Mouse (Mus musculus): ENCODE measurements around the gene Zmynd19. TPM values are rescaled to one million over a fixed set of nuclear protein-coding genes. Genes with fewer than 3 reads are reported as not detected.
"Not testable (repeated sequence)": the region's sequence is repeated elsewhere in the genome, so short reads cannot be mapped to it uniquely, and the experiment has no call there.

Zmynd19 gene
- polyA plus RNA-seq, 1 experiment from 2014 or later: 17.6 TPM

GRCm38 (mm10) chr2:24923561-24923960 is 26.0 kb upstream of the Zmynd19 start:
- Histone ChIP-seq H3K9me3 (no peaks in the 10 kb centered on the region), H3K4me2 (replicated peaks) (no peak overlapping the region), H3K36me3 (no peaks in the 10 kb centered on the region), H3K9ac (no peak overlapping the region), H3K4me3 (no peak overlapping the region), H3K27me3 (no peaks in the 10 kb centered on the region), H3K27ac (no peak overlapping the region), H3K4me1 (no peaks in the 10 kb centered on the region)
- ATAC-seq (ENCODE audit: low FRiP score, low read depth): no peak
- 64% methylated on average over 2 of the region's 2 CpGs for WGBS

DNA sequence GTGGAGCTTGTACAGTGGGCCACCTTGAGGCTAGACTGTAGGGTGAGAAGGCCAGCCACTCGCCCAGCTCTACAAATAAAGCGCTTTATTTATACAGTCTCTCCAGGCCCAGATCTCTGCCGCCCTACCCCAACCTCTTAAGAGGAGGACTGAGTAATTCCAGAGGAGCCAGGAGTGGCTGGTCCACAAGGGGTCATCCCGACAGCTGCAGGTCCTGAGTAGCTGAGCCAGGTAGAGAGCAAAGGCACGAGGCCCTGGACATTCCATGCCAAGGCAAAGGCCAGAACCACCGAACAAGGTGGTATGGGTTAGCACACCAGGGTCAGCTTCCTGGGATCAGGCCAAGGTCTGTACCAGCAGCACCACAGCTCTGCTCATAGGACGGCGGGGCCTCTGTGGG is 24.3 kb upstream of the Zmynd19 start:
- H3K27ac ChIP-seq: no peak overlapping the region
- H3K9me3 ChIP-seq: no peaks in the 10 kb centered on the region
- no peak overlapping the region for H3K9ac ChIP-seq
- peaks cover 4% of the 10 kb centered on the region; the same call in 1 of the 2 replicates for H3K27me3 ChIP-seq
- H3K4me3 ChIP-seq: no peak overlapping the region
- H3K36me3 ChIP-seq: no peaks in the 10 kb centered on the region
- H3K4me2 ChIP-seq (replicated peaks): no peak overlapping the region
- WGBS: 83% methylated on average over 8 of the region's 8 CpGs
- H3K4me1 ChIP-seq: no peaks in the 10 kb centered on the region
- no peak for ATAC-seq (ENCODE audit: low FRiP score, low read depth)

DNA sequence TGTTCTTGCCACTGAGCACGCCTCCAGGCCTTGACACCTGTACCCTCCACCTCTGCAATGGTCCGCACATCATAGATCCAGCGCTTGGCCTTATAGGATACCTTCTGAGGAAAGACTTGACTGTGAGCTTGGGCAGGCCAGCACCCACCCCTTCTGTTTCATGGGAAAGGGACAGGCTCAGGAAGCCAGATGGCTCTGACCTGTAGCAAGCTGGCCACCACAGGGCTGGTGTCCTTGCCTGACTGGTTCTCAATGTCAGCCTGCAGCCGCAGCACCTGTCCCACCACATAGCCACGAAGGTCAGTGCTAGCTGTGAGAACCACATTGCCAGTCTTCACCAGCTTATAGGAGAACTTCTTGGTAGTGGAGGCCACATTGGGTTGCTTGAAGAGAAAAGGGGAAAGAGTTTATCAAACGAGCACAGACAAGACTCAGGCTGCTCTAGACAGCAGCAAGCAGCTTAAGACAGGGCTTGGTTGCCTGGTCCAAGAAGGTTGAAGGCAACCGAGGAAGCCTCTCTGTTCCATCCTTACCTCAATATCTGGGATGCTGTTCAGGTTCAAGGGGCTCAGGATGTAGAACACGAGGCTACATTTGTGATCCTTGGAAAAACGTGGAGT is 23.1 kb upstream of the Zmynd19 start:
- H3K27me3 ChIP-seq: peaks cover 4% of the 10 kb centered on the region; the same call in 1 of the 2 replicates
- no peaks in the 10 kb centered on the region for H3K4me1 ChIP-seq
- H3K27ac ChIP-seq: no peak overlapping the region
- no peak for ATAC-seq (ENCODE audit: low FRiP score, low read depth)
- H3K4me2 ChIP-seq (replicated peaks): no peak overlapping the region
- H3K9ac ChIP-seq: no peak overlapping the region
- H3K4me3 ChIP-seq: no peak overlapping the region
- 80% methylated on average over 9 of the region's 9 CpGs for WGBS
- H3K9me3 ChIP-seq: no peaks in the 10 kb centered on the region
- no peaks in the 10 kb centered on the region for H3K36me3 ChIP-seq

- H3K4me3 ChIP-seq: no peak overlapping the region
- H3K27me3 ChIP-seq: peaks cover 4% of the 10 kb centered on the region; the same call in 1 of the 2 replicates
- H3K4me2 ChIP-seq (replicated peaks): no peak overlapping the region
- no peaks in the 10 kb centered on the region for H3K9me3 ChIP-seq
- WGBS: 69% methylated on average over 7 of the region's 7 CpGs
- no peak overlapping the region for H3K9ac ChIP-seq
- ATAC-seq (ENCODE audit: low FRiP score, low read depth): no peak
- no peaks in the 10 kb centered on the region for H3K36me3 ChIP-seq
- no peaks in the 10 kb centered on the region for H3K4me1 ChIP-seq
- no peak overlapping the region for H3K27ac ChIP-seq
These were observed 22.6 kb upstream of the Zmynd19 start for GRCm38 (mm10) chr2:24926965-24927358.

DNA sequence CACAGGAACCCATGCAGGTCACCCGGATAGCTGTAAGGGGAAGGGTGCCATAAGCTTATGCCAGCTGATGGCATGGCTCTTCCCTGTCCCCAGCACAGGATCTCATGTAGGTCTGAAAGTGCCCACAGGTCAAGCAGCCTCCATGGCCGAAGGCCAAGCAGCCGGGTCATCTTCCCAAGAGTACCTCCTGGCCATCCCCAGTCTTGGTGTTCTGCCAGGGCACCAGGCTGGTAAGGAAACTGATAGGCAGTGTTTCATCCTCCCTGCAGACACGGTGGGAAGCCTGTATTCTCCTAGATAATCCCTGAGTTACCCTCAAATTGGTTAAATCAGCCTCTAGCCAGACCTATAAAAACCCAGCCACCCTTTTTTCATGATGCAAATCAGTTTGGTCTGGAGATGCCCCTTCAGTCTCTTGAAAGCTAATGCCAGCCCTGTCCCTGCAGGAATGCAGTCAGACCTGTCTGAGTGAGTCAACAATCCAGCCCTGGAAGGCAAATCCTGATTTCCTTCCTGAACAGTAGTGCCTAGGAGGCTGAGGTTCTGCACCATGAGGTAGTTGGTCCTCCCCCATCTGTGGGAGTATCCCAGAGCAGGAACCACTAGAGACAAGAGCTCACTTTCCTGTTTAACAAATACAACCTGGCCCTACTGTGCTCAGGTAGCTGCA is 21.6 kb upstream of the Zmynd19 start:
- no peak for ATAC-seq (ENCODE audit: low FRiP score, low read depth)
- Histone ChIP-seq H3K36me3 (no peaks in the 10 kb centered on the region), H3K27me3 (peaks cover 4% of the 10 kb centered on the region; the same call in 1 of the 2 replicates), H3K4me2 (replicated peaks) (no peak overlapping the region), H3K9me3 (no peaks in the 10 kb centered on the region), H3K4me3 (no peak overlapping the region), H3K4me1 (no peaks in the 10 kb centered on the region), H3K27ac (no peak overlapping the region), H3K9ac (no peak overlapping the region)
- WGBS: 71% methylated on average over 4 of the region's 4 CpGs

- Histone ChIP-seq H3K4me1 (peaks cover 3% of the 10 kb centered on the region), H3K27ac (no peak overlapping the region), H3K9me3 (no peaks in the 10 kb centered on the region), H3K4me3 (no peak overlapping the region), H3K4me2 (replicated peaks) (no peak overlapping the region), H3K36me3 (no peaks in the 10 kb centered on the region), H3K9ac (no peak overlapping the region), H3K27me3 (peaks cover 8% of the 10 kb centered on the region; the same call in 1 of the 2 replicates)
- WGBS: 59% methylated on average over 2 of the region's 2 CpGs
- ATAC-seq (ENCODE audit: low FRiP score, low read depth): no peak
These were observed 20.5 kb upstream of the Zmynd19 start for GRCm38 (mm10) chr2:24929119-24929518.

GRCm38 (mm10) chr2:24929593-24929992 is 20.0 kb upstream of the Zmynd19 start:
- 89% methylated on average over 5 of the region's 5 CpGs for WGBS
- Histone ChIP-seq H3K27me3 (peaks cover 11% of the 10 kb centered on the region; the same call in 1 of the 2 replicates), H3K36me3 (no peaks in the 10 kb centered on the region), H3K9me3 (no peaks in the 10 kb centered on the region), H3K4me2 (replicated peaks) (no peak overlapping the region), H3K9ac (no peak overlapping the region), H3K27ac (no peak overlapping the region), H3K4me3 (no peak overlapping the region), H3K4me1 (peaks cover 8% of the 10 kb centered on the region)
- no peak for ATAC-seq (ENCODE audit: low FRiP score, low read depth)

GRCm38 (mm10) chr2:24934441-24934963 is 15.1 kb upstream of the Zmynd19 start:
- Histone ChIP-seq H3K4me2 (replicated peaks) (peak overlapping the region; percentile 97), H3K36me3 (no peaks in the 10 kb centered on the region), H3K27ac (no peak overlapping the region; the same call in 1 of the 2 replicates), H3K27me3 (peaks cover 6% of the 10 kb centered on the region; the same call in 1 of the 2 replicates), H3K9ac (peak overlapping the region; percentile 76), H3K9me3 (no peaks in the 10 kb centered on the region), H3K4me3 (peak overlapping the region; percentile 64), H3K4me1 (peaks cover 8% of the 10 kb centered on the region)
- WGBS: 4% methylated on average over 19 of the region's 19 CpGs
- ATAC-seq (ENCODE audit: low FRiP score, low read depth): peak; percentile 57; the same call in 1 of the 2 replicates

GRCm38 (mm10) chr2:24935057-24935796 is 14.4 kb upstream of the Zmynd19 start, which contains the start of gene Arrdc1:
TSS of gene Arrdc1 (minus strand) at chr2:24935252.
- WGBS: under 1% methylated on average over 43 of the region's 49 CpGs
- Histone ChIP-seq H3K27me3 (peaks cover 6% of the 10 kb centered on the region; the same call in 1 of the 2 replicates), H3K36me3 (no peaks in the 10 kb centered on the region), H3K9me3 (no peaks in the 10 kb centered on the region), H3K4me1 (peaks cover 8% of the 10 kb centered on the region), H3K27ac (no peak within 1 kb of the TSS; the same call in 1 of the 2 replicates), H3K4me3 (peak within 1 kb of the TSS; percentile 64), H3K9ac (peak within 1 kb of the TSS; percentile 76), H3K4me2 (replicated peaks) (peak within 1 kb of the TSS; percentile 97)
- ATAC-seq (ENCODE audit: low FRiP score, low read depth): peak; percentile 91

GRCm38 (mm10) chr2:24942092-24942491 is 7.5 kb upstream of the Zmynd19 start:
- no peaks in the 10 kb centered on the region for H3K4me1 ChIP-seq

DNA sequence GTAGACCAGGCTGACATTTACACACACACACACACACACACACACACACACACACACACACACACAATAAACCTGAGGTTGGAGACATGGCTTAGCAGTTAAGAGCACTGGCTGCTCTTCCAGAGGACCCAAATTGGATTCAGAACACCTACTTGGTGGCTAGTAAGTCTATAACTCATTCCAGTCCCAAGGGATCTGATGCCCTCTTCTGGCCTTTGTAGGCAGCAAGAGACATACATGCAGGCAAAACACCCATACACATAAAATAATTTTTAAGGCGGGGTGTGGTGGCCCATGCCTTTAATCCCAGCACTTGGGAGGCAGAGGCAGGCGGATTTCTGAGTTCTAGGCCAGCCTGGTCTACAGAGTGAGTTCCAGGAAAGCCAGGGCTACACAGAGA is 5.3 kb upstream of the Zmynd19 start:
- whole genome bisulfite sequencing: 51% methylated on average over 2 of the region's 2 CpGs
- not testable (repeated sequence) for ATAC-seq (ENCODE audit: low FRiP score, low read depth); H3K27ac ChIP-seq; H3K4me1 ChIP-seq; H3K4me2 ChIP-seq (replicated peaks); H3K36me3 ChIP-seq; H3K9me3 ChIP-seq; H3K27me3 ChIP-seq; H3K4me3 ChIP-seq; H3K9ac ChIP-seq

More at GRCm38 (mm10) chr2:24942092-24942491, 7.5 kb upstream of the Zmynd19 start:
- no peaks in the 10 kb centered on the region for H3K27me3 ChIP-seq
- H3K9ac ChIP-seq: no peak overlapping the region
- H3K36me3 ChIP-seq: no peaks in the 10 kb centered on the region
- no peak overlapping the region for H3K4me2 ChIP-seq (replicated peaks)
- WGBS: 76% methylated on average over 4 of the region's 4 CpGs
- H3K9me3 ChIP-seq: no peaks in the 10 kb centered on the region
- ATAC-seq (ENCODE audit: low FRiP score, low read depth): no peak
- H3K4me3 ChIP-seq: no peak overlapping the region
- H3K27ac ChIP-seq: no peak overlapping the region

GRCm38 (mm10) chr2:24950189-24950535 is 570 bp downstream of the Zmynd19 start:
- H3K36me3 ChIP-seq: peaks cover 36% of the 10 kb centered on the region
- H3K9ac ChIP-seq: peak overlapping the region; percentile 95
- peak overlapping the region; percentile 91 for H3K4me3 ChIP-seq
- no peak for ATAC-seq (ENCODE audit: low FRiP score, low read depth)
- H3K4me1 ChIP-seq: peaks cover 15% of the 10 kb centered on the region
- H3K27ac ChIP-seq: peak overlapping the region; percentile 23; the same call in 1 of the 2 replicates
- H3K9me3 ChIP-seq: no peaks in the 10 kb centered on the region
- WGBS: under 1% methylated on average over 31 of the region's 31 CpGs
- H3K4me2 ChIP-seq (replicated peaks): peak overlapping the region; percentile 93
- H3K27me3 ChIP-seq: no peaks in the 10 kb centered on the region

All from limb, embryonic 13.5 days (tissue).